24 mouse cellular contexts compared by ENCODE assay signal in genomic region chr3:56981305-56981660, GRCm38 (mm10).
DNase-seq lines count a peak whose midpoint lies in the region; ATAC-seq lines count a peak whose summit lies in the region.
"Had no signal": no experiment of that assay in that cellular context is flagged by ENCODE, and none has a peak within 500 bp of the region (broad histone marks: within the 10 kb centered on the region; RNA-seq: fewer than 3 reads in every experiment).

No protein-coding gene starts in this region.

- no peaks in the 10 kb centered on the region for H3K9me3 ChIP-seq in neural tube, embryonic 12.5 days
- no peaks in the 10 kb centered on the region for H3K9me3 ChIP-seq in hindbrain, embryonic 14.5 days (ENCODE audit: control insufficient read depth, low read length)
- no peaks in the 10 kb centered on the region for H3K9me3 ChIP-seq in midbrain, embryonic 12.5 days
- H3K9me3 ChIP-seq in neural tube, embryonic 14.5 days (ENCODE audit: control insufficient read depth, low read length) = no peaks in the 10 kb centered on the region
- H3K9me3 ChIP-seq in heart, embryonic 11.5 days (replicated peaks; ENCODE audit: control insufficient read depth, low read length) = no peaks in the 10 kb centered on the region
- no peaks in the 10 kb centered on the region for H3K9me3 ChIP-seq in heart, embryonic 10.5 days
- H3K9me3 ChIP-seq: embryonic facial prominence, embryonic 13.5 days; limb, embryonic 13.5 days; liver, embryonic 12.5 days had no signal

- no peak overlapping the region for H3K9ac ChIP-seq in neural tube, embryonic 12.5 days
- no peak overlapping the region for H3K9ac ChIP-seq in hindbrain, embryonic 14.5 days
- H3K9ac ChIP-seq in midbrain, embryonic 12.5 days (replicated peaks) = no peak overlapping the region
- H3K9ac ChIP-seq in neural tube, embryonic 14.5 days (replicated peaks; ENCODE audit: low read depth, low read length) = no peak overlapping the region
- H3K9ac ChIP-seq in heart, embryonic 11.5 days (ENCODE audit: low read depth, low read length) = no peak overlapping the region
- H3K9ac ChIP-seq: embryonic facial prominence, embryonic 13.5 days; limb, embryonic 13.5 days; liver, embryonic 12.5 days had no signal

- no peak overlapping the region for H3K4me2 ChIP-seq in neural tube, embryonic 12.5 days (replicated peaks)
- H3K4me2 ChIP-seq in hindbrain, embryonic 14.5 days (replicated peaks) = no peak overlapping the region
- no peak overlapping the region for H3K4me2 ChIP-seq in midbrain, embryonic 12.5 days (replicated peaks)
- H3K4me2 ChIP-seq in neural tube, embryonic 14.5 days (ENCODE audit: low read depth, low read length) = no peak overlapping the region
- no peak overlapping the region for H3K4me2 ChIP-seq in heart, embryonic 11.5 days
- H3K4me2 ChIP-seq: embryonic facial prominence, embryonic 13.5 days; limb, embryonic 13.5 days; liver, embryonic 12.5 days had no signal

- H3K4me1 ChIP-seq in neural tube, embryonic 12.5 days = no peaks in the 10 kb centered on the region
- H3K4me1 ChIP-seq in hindbrain, embryonic 14.5 days (replicated peaks; ENCODE audit: control insufficient read depth, insufficient read depth, low read length) = no peaks in the 10 kb centered on the region
- H3K4me1 ChIP-seq in midbrain, embryonic 12.5 days = peaks cover 15% of the 10 kb centered on the region
- H3K4me1 ChIP-seq in neural tube, embryonic 14.5 days (ENCODE audit: control insufficient read depth, insufficient read depth, low read length) = no peaks in the 10 kb centered on the region
- H3K4me1 ChIP-seq in heart, embryonic 11.5 days (ENCODE audit: control insufficient read depth, insufficient read depth, low read length) = no peaks in the 10 kb centered on the region
- no peaks in the 10 kb centered on the region for H3K4me1 ChIP-seq in heart, embryonic 10.5 days
- H3K4me1 ChIP-seq: embryonic facial prominence, embryonic 13.5 days; limb, embryonic 13.5 days; liver, embryonic 12.5 days had no signal

- DNase-seq in neural tube, embryonic 10.5 days (ENCODE audit: extremely low spot score, low spot score) = no peak
- DNase-seq in hindbrain, embryonic 14.5 days (ENCODE audit: low spot score) = no peak
- DNase-seq in heart, embryonic 10.5 days (ENCODE audit: low spot score) = no peak
- DNase-seq: adrenal gland, adult 2 months; B cell, adult 2 months; cerebellum, adult 11-12 months; cerebellum, postnatal 36 days; embryo, embryonic 11 days; gastrocnemius, postnatal 10 days; kidney, adult 18-20 months; kidney, postnatal 4 days; lung, adult 18-20 months; lung, postnatal 14 days; thymus, adult 18-20 months; thymus, postnatal 4 days had no signal

- H3K27ac ChIP-seq in neural tube, embryonic 12.5 days = no peak overlapping the region
- peak overlapping the region; percentile 53 for H3K27ac ChIP-seq in hindbrain, embryonic 14.5 days
- H3K27ac ChIP-seq in midbrain, embryonic 12.5 days (replicated peaks) = peak overlapping the region; percentile 68
- H3K27ac ChIP-seq in neural tube, embryonic 14.5 days (ENCODE audit: low read depth, low read length) = no peak overlapping the region
- no peak overlapping the region for H3K27ac ChIP-seq in heart, embryonic 11.5 days (ENCODE audit: low read depth, low read length)
- no peak overlapping the region for H3K27ac ChIP-seq in heart, embryonic 10.5 days
- H3K27ac ChIP-seq: embryonic facial prominence, embryonic 13.5 days; limb, embryonic 13.5 days; liver, embryonic 12.5 days had no signal

- 0 out of 2 replicates have a peak, but pooled peaks have one; percentile 56 for ATAC-seq in neural tube, embryonic 12.5 days (ENCODE audit: low FRiP score, low read depth)
- ATAC-seq in hindbrain, embryonic 14.5 days (ENCODE audit: low FRiP score) = peak; percentile 64; the same call in 1 of the 2 replicates
- peak; percentile 83; the same call in 1 of the 2 replicates for ATAC-seq in midbrain, embryonic 12.5 days (ENCODE audit: low FRiP score, low read depth)
- ATAC-seq in neural tube, embryonic 14.5 days (ENCODE audit: low read depth) = peak; percentile 31; the same call in 1 of the 2 replicates
- no peak for ATAC-seq in heart, embryonic 11.5 days (replicated peaks; ENCODE audit: insufficient number of reproducible peaks, low FRiP score, low TSS enrichment)
- ATAC-seq: inflammation-experienced regulatory T-cells, adult 6 months; liver, embryonic 12.5 days had no signal

- no peaks in the 10 kb centered on the region for H3K36me3 ChIP-seq in neural tube, embryonic 12.5 days
- no peaks in the 10 kb centered on the region for H3K36me3 ChIP-seq in hindbrain, embryonic 14.5 days (replicated peaks; ENCODE audit: control insufficient read depth, insufficient read depth)
- H3K36me3 ChIP-seq in midbrain, embryonic 12.5 days = no peaks in the 10 kb centered on the region
- H3K36me3 ChIP-seq in neural tube, embryonic 14.5 days (ENCODE audit: control insufficient read depth, insufficient read depth, low read length) = no peaks in the 10 kb centered on the region
- H3K36me3 ChIP-seq in heart, embryonic 11.5 days (ENCODE audit: control insufficient read depth, insufficient read depth, low read length) = no peaks in the 10 kb centered on the region
- no peaks in the 10 kb centered on the region for H3K36me3 ChIP-seq in heart, embryonic 10.5 days
- H3K36me3 ChIP-seq: embryonic facial prominence, embryonic 13.5 days; limb, embryonic 13.5 days; liver, embryonic 12.5 days had no signal

- 66% methylated on average over 2 of the region's 2 CpGs for whole genome bisulfite sequencing in neural tube, embryonic 12.5 days
- WGBS in hindbrain, embryonic 14.5 days = 51% methylated on average over 2 of the region's 2 CpGs
- 54% methylated on average over 2 of the region's 2 CpGs for WGBS in midbrain, embryonic 12.5 days
- WGBS in neural tube, embryonic 14.5 days = 68% methylated on average over 2 of the region's 2 CpGs
- 80% methylated on average over 2 of the region's 2 CpGs for WGBS in heart, embryonic 11.5 days (ENCODE audit: insufficient replicate concordance)
- 80% methylated on average over 2 of the region's 2 CpGs for WGBS in heart, embryonic 10.5 days

- H3K27me3 ChIP-seq in neural tube, embryonic 12.5 days (replicated peaks) = no peaks in the 10 kb centered on the region
- no peaks in the 10 kb centered on the region for H3K27me3 ChIP-seq in hindbrain, embryonic 14.5 days (ENCODE audit: control insufficient read depth, insufficient read depth, low read length)
- H3K27me3 ChIP-seq in midbrain, embryonic 12.5 days = no peaks in the 10 kb centered on the region
- H3K27me3 ChIP-seq in neural tube, embryonic 14.5 days (ENCODE audit: control insufficient read depth, insufficient read depth, low read length) = no peaks in the 10 kb centered on the region
- H3K27me3 ChIP-seq in heart, embryonic 11.5 days (ENCODE audit: control insufficient read depth, insufficient read depth, low read length) = no peaks in the 10 kb centered on the region
- H3K27me3 ChIP-seq in heart, embryonic 10.5 days (ENCODE audit: insufficient read depth, poor library complexity, severe bottlenecking) = no peaks in the 10 kb centered on the region
- H3K27me3 ChIP-seq: embryonic facial prominence, embryonic 13.5 days; limb, embryonic 13.5 days; liver, embryonic 12.5 days had no signal

- no peak overlapping the region for H3K4me3 ChIP-seq in neural tube, embryonic 12.5 days
- H3K4me3 ChIP-seq in hindbrain, embryonic 14.5 days (replicated peaks; ENCODE audit: low read length) = no peak overlapping the region
- no peak overlapping the region for H3K4me3 ChIP-seq in midbrain, embryonic 12.5 days
- no peak overlapping the region for H3K4me3 ChIP-seq in neural tube, embryonic 14.5 days (ENCODE audit: low read depth, low read length)
- no peak overlapping the region for H3K4me3 ChIP-seq in heart, embryonic 11.5 days (ENCODE audit: low read depth, low read length)
- no peak overlapping the region for H3K4me3 ChIP-seq in heart, embryonic 10.5 days
- H3K4me3 ChIP-seq: embryonic facial prominence, embryonic 13.5 days; erythroblast, embryonic 14.5 days; limb, embryonic 13.5 days; liver, embryonic 12.5 days had no signal

Comparison
In these comparisons a context has a peak if more than half of its experiments do, and no peak if none do; other contexts are left out.
1. H3K27ac ChIP-seq: peak in hindbrain, embryonic 14.5 days (single experiment) and midbrain, embryonic 12.5 days (single experiment); none in neural tube, embryonic 12.5 days (single experiment), neural tube, embryonic 14.5 days (single experiment), heart, embryonic 11.5 days (single experiment) and heart, embryonic 10.5 days (single experiment).